Mouse (Mus musculus) ES-Bruce4 (cell line): ENCODE measurements around the gene Ccdc33. TPM values are rescaled to one million over a fixed set of nuclear protein-coding genes. Genes with fewer than 3 reads are reported as not detected.

Experiments
- H3K27ac ChIP-seq: 2 replicates; pipeline ENCODE4 v1.5.1; 2012; ENCODE audit warnings: low read length, inconsistent platforms; ENCODE audit not compliant: insufficient read depth
- H3K27me3 ChIP-seq: 2 replicates; pipeline ENCODE4 v1.6.1; 2012; ENCODE audit warnings: mild to moderate bottlenecking, low read length, inconsistent platforms; ENCODE audit not compliant: control insufficient read depth, poor library complexity, insufficient read depth, severe bottlenecking
- H3K36me3 ChIP-seq: 2 replicates; pipeline ENCODE4 v1.6.1; 2012; ENCODE audit warnings: inconsistent platforms, mild to moderate bottlenecking, low read length, moderate library complexity; ENCODE audit not compliant: control insufficient read depth, poor library complexity, insufficient read depth, severe bottlenecking
- H3K4me1 ChIP-seq: one replicate; pipeline ENCODE4 v1.8.1; 2011; ENCODE audit warnings: low read length; ENCODE audit not compliant: control insufficient read depth, insufficient read depth
- H3K4me3 ChIP-seq: 2 replicates; pipeline ENCODE4 v1.5.1; 2011; ENCODE audit warnings: low read depth, mild to moderate bottlenecking, low read length
- H3K9ac ChIP-seq: 2 replicates; pipeline ENCODE4 v1.6.1; 2012; ENCODE audit warnings: low read depth, mild to moderate bottlenecking, inconsistent platforms; ENCODE audit not compliant: poor library complexity, severe bottlenecking
- H3K9me3 ChIP-seq: replicated peaks from 2 replicates; pipeline ENCODE4 v1.6.1; 2012; ENCODE audit warnings: mild to moderate bottlenecking, low read length, inconsistent platforms; ENCODE audit not compliant: control insufficient read depth, poor library complexity, insufficient read depth, severe bottlenecking
- CTCF ChIP-seq: IDR thresholded peaks from one replicate; pipeline ENCODE4 v1.8.1; 2011; ENCODE audit warnings: low read depth, low read length
- EP300 ChIP-seq: IDR thresholded peaks from 2 replicates; pipeline ENCODE4 v1.6.1; 2011; ENCODE audit warnings: low read depth, low read length; ENCODE audit not compliant: insufficient read depth
- POLR2A ChIP-seq: IDR thresholded peaks from one replicate; pipeline ENCODE4 v1.8.1; 2011; ENCODE audit warnings: low read length; ENCODE audit not compliant: insufficient read depth
- polyA plus RNA-seq: library from polyadenylated mRNA; stranded (reverse); fragments of >200 nt; gene quantifications from 2 replicates; pipeline ENCODE4 v1.2.4, GENCODE M21; 2011; ENCODE audit warnings: low read depth; ENCODE audit not compliant: missing spikeins, insufficient read depth, insufficient read length

Gene Ccdc33
- polyA plus RNA-seq, 1 experiment: not detected

DNA sequence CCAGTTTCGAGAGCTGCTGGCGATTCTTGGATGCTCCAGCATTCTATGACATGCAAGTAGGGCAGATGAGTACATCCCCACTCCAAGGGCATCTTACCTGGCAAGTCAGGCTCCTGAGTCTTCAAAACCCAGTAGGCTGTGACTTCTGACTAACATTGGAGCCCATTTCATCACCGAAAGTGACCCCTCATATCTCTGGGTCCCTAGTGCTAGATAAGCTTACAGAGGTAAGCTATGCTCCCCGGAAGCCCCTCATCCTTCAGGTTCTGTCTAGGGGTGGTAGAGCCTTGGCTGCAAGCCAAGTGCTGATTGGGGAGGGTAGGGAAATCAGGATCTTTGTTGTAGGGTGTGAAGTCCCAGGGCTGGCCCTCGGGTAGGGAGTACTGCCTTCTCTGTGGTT is 89.8 kb downstream of the Ccdc33 start:
- TF ChIP-seq CTCF (no peak), EP300 (no peak), POLR2A (no peak)
- Histone ChIP-seq H3K4me1 (no peaks in the 10 kb centered on the region), H3K36me3 (no peaks in the 10 kb centered on the region), H3K27ac (no peak overlapping the region), H3K9ac (no peak overlapping the region), H3K4me3 (no peak overlapping the region), H3K27me3 (no peaks in the 10 kb centered on the region), H3K9me3 (no peaks in the 10 kb centered on the region)

DNA sequence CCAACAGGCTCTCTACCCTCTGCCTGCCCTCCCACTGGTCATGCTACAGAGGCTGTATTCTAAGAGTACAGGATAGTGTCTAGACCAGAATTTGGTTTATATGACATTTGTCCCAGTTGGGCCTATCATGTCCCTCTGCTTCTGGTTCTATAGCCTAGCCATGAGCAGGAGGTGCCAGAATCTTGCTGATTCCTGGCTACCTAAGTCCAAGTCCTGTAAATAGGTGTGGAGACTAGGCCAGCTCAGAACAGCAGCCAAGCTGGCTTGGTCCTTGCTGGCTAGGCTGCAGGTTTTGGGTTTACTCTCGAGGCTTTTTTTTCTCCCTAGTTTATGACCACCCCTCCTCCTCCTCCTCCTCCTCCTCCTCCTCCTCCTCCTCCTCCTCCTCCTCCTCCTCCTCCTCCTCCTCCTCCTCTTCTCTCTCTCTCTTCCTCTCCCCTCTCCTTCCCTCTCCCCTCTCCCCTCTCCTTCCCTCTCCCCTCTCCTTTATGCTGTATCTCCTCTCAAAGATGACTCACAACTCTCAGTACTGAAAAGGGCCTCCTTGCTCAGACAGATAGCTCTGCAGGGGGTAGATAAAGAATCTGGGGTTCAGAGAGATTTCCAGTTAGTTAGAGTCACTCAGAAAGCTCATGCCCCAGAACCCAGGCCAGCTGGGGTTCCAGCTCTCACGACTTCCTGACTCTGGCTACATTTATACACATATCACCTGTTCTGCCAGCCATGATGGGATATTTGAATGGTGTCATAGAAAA is 91.0 kb downstream of the Ccdc33 start:
- TF ChIP-seq EP300: no peak
- TF ChIP-seq POLR2A: no peak
- H3K9ac ChIP-seq: no peak overlapping the region
- H3K27me3 ChIP-seq: no peaks in the 10 kb centered on the region
- no peak overlapping the region for H3K27ac ChIP-seq
- H3K36me3 ChIP-seq: no peaks in the 10 kb centered on the region
- H3K9me3 ChIP-seq: no peaks in the 10 kb centered on the region
- no peaks in the 10 kb centered on the region for H3K4me1 ChIP-seq
- H3K4me3 ChIP-seq: no peak overlapping the region

GRCm38 (mm10) chr9:58025995-58026394 is 92.6 kb downstream of the Ccdc33 start:
- H3K27ac ChIP-seq: no peak overlapping the region
- no peaks in the 10 kb centered on the region for H3K9me3 ChIP-seq
- TF ChIP-seq CTCF: no peak
- no peak for TF ChIP-seq EP300
- TF ChIP-seq POLR2A: no peak
- H3K27me3 ChIP-seq: no peaks in the 10 kb centered on the region
- H3K9ac ChIP-seq: no peak overlapping the region
- no peak overlapping the region for H3K4me3 ChIP-seq
- no peaks in the 10 kb centered on the region for H3K36me3 ChIP-seq
- H3K4me1 ChIP-seq: no peaks in the 10 kb centered on the region

GRCm38 (mm10) chr9:58018385-58018784 is 100.2 kb downstream of the Ccdc33 start:
- Histone ChIP-seq H3K36me3 (no peaks in the 10 kb centered on the region), H3K4me3 (no peak overlapping the region)

DNA sequence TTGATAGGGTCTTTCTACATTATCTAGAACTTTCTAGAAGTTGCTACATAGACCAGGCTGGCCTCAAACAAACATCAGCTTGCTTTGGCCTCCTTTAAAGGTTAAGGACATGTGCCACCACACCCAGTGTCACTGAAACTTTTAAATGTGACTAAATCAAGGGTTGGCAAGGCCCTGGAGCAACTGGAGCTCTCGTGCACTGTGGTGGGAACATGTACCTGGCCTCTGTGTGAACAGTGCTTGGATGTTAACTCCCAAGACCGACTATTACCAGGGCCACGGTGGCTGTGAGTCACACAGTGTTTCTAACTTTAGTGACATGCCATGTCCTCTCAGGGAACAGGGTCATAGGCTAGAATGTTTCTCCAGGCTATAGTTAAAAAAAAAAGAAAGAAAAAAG is 101.7 kb downstream of the Ccdc33 start:
- Histone ChIP-seq H3K4me1 (peaks cover under 1% of the 10 kb centered on the region), H3K9me3 (no peaks in the 10 kb centered on the region), H3K9ac (no peak overlapping the region), H3K36me3 (no peaks in the 10 kb centered on the region), H3K27me3 (no peaks in the 10 kb centered on the region), H3K27ac (no peak overlapping the region), H3K4me3 (no peak overlapping the region)
- TF ChIP-seq POLR2A (no peak), EP300 (no peak), CTCF (no peak)

More at GRCm38 (mm10) chr9:58018385-58018784, 100.2 kb downstream of the Ccdc33 start:
- Histone ChIP-seq H3K4me1 (no peaks in the 10 kb centered on the region), H3K9ac (no peak overlapping the region), H3K27me3 (no peaks in the 10 kb centered on the region), H3K27ac (no peak overlapping the region), H3K9me3 (no peaks in the 10 kb centered on the region)
- TF ChIP-seq EP300 (no peak), POLR2A (no peak), CTCF (no peak)

DNA sequence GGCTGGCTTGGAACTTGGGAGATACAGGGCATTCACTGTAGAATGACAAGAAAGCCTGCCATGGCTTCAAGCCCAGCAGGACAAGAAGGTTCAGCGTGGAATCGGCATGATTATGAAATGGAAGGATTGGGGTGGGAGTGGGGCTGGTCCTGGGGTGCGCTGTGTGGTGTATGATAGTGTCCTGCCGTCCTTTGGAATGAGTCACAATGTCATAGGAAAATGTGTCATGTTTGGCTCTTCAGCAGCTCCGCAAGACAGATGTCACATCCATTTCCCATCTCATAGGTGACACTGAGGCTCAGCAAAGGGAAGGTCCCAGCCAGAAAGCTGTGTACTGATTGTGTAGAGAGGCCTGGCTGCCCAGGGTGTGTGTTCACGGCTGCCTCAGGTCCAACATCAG is 102.8 kb downstream of the Ccdc33 start:
- no peak overlapping the region for H3K9ac ChIP-seq
- H3K36me3 ChIP-seq: no peaks in the 10 kb centered on the region
- H3K4me3 ChIP-seq: no peak overlapping the region
- peaks cover 9% of the 10 kb centered on the region for H3K4me1 ChIP-seq
- no peak overlapping the region for H3K27ac ChIP-seq
- no peaks in the 10 kb centered on the region for H3K9me3 ChIP-seq
- no peaks in the 10 kb centered on the region for H3K27me3 ChIP-seq
- TF ChIP-seq EP300 (no peak), POLR2A (no peak), CTCF (no peak)
